Mouse (Mus musculus) forebrain, embryonic 11.5 days (tissue): ENCODE data around the gene Serpina1b. TPM values are rescaled to one million over a fixed set of nuclear protein-coding genes. Genes with fewer than 3 reads are reported as not detected.
"Not testable (repeated sequence)": the region's sequence is repeated elsewhere in the genome, so short reads cannot be mapped to it uniquely, and the experiment has no call there.

Experiments used
- ATAC-seq: fragments of 200-750 bp; cut with Nextera tagmentation; replicated peaks from 2 replicates; pipeline ENCODE4 v1.8.0; 2017; ENCODE audit warnings: moderate TSS enrichment; ENCODE audit not compliant: low FRiP score
- DNase-seq: peaks from one replicate; pipeline ENCODE4 v3.0.0-alpha.2; 2017; ENCODE audit warnings: low spot score
- H3K27ac ChIP-seq: fragments of 300-500 bp; sonication (generic); 2 replicates; pipeline ENCODE4 v1.5.1; 2014; ENCODE audit warnings: low read depth, low read length
- H3K27me3 ChIP-seq: fragments of 300-500 bp; sonication (generic); 2 replicates; pipeline ENCODE4 v1.6.1; 2014; ENCODE audit warnings: mild to moderate bottlenecking, low read length, mixed read lengths; ENCODE audit not compliant: control insufficient read depth, insufficient read depth
- H3K36me3 ChIP-seq: fragments of 300-500 bp; sonication (generic); 2 replicates; pipeline ENCODE4 v1.6.1; 2014; ENCODE audit warnings: mild to moderate bottlenecking, low read length, moderate library complexity, mixed read lengths; ENCODE audit not compliant: control insufficient read depth, insufficient read depth
- H3K4me1 ChIP-seq: fragments of 300-500 bp; sonication (generic); replicated peaks from 2 replicates; pipeline ENCODE4 v1.6.1; 2014; ENCODE audit warnings: low read length, mixed read lengths; ENCODE audit not compliant: control insufficient read depth, insufficient read depth
- H3K4me2 ChIP-seq: fragments of 300-500 bp; sonication (generic); 2 replicates; pipeline ENCODE4 v1.6.1; 2014; ENCODE audit warnings: low read depth, mild to moderate bottlenecking, low read length, moderate library complexity, mixed read lengths; ENCODE audit not compliant: severe bottlenecking
- H3K4me3 ChIP-seq: fragments of 300-500 bp; sonication (generic); 2 replicates; pipeline ENCODE4 v1.5.1; 2014; ENCODE audit warnings: low read depth, low read length
- H3K9ac ChIP-seq: fragments of 300-500 bp; sonication (generic); 2 replicates; pipeline ENCODE4 v1.6.1; 2014; ENCODE audit warnings: low read length
- H3K9me3 ChIP-seq: fragments of 300-500 bp; sonication (generic); 2 replicates; pipeline ENCODE4 v1.6.1; 2016; ENCODE audit warnings: low read length, mixed read lengths; ENCODE audit not compliant: control insufficient read depth
- WGBS: fragments of 180-500 bp; shearing (Covaris S2); extraction: QIAGEN DNeasy Blood & Tissue Kit; methylation state at CpG from one replicate; pipeline ENCODE4 v1.1.7; 2014; 5-methylcytosine and 5-hydroxymethylcytosine counted together
- polyA plus RNA-seq: library from polyadenylated mRNA; unstranded; fragments of >200 nt; fragmentation: Nextera tagmentation; extraction: Ambion mirVana; gene quantifications from 2 replicates; pipeline ENCODE4 v1.2.1, GENCODE M21; 2014

Gene Serpina1b
- not detected in 2 replicates for polyA plus RNA-seq

DNA sequence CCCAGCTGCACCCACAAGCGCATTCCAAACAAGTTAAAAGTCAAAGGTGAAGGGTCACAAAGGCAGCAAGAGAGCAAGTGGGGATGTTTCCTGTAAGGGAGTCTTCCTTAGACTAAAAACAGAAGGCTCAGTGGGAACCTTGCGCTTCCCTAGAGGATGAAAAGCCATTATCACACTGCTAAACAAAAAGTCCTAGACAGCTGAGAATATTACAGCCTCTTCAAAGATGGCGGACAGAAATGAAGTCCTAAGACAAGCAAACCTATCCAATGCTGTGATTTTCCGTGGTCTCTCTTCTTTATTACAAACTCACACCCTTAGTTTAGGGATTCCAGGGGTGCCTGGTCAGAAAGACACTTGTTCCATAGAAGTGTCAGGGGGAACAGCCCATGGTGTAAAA is at the start of gene Serpina1b:
Serpina1b (minus strand) TSS at position 101 of the 400 bp plus-strand sequence.
- not testable (repeated sequence) for H3K4me3 ChIP-seq, ATAC-seq, H3K4me1 ChIP-seq, H3K9ac ChIP-seq, H3K4me2 ChIP-seq, DNase-seq, H3K9me3 ChIP-seq, H3K27me3 ChIP-seq, H3K36me3 ChIP-seq, H3K27ac ChIP-seq
- WGBS: 82% methylated on average over 4 of the region's 4 CpGs

DNA sequence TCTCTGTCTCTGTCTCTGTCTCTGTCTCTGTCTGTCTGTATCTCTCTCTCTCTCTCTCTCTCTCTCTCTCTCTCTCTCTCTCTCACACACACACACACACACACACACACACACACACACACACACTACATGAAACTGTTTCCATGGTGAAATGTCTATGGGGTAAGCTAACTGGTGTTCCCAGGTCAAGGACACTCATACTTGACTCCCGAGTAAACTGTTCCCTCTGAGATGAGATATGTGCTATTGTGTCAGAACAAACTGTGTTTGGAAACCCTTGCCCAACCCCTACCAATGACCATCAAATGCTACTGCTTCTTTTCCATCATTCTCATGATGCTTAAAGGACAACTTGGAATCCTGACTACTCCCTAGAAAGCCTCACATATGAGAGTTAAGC is 36.7 kb upstream of the Serpina1b start:
- not testable (repeated sequence) for H3K4me3 ChIP-seq, H3K27ac ChIP-seq, H3K9ac ChIP-seq, H3K4me2 ChIP-seq, DNase-seq, H3K4me1 ChIP-seq, H3K36me3 ChIP-seq, H3K27me3 ChIP-seq, H3K9me3 ChIP-seq, ATAC-seq
- 77% methylated on average over 1 of the region's 1 CpGs for WGBS

DNA sequence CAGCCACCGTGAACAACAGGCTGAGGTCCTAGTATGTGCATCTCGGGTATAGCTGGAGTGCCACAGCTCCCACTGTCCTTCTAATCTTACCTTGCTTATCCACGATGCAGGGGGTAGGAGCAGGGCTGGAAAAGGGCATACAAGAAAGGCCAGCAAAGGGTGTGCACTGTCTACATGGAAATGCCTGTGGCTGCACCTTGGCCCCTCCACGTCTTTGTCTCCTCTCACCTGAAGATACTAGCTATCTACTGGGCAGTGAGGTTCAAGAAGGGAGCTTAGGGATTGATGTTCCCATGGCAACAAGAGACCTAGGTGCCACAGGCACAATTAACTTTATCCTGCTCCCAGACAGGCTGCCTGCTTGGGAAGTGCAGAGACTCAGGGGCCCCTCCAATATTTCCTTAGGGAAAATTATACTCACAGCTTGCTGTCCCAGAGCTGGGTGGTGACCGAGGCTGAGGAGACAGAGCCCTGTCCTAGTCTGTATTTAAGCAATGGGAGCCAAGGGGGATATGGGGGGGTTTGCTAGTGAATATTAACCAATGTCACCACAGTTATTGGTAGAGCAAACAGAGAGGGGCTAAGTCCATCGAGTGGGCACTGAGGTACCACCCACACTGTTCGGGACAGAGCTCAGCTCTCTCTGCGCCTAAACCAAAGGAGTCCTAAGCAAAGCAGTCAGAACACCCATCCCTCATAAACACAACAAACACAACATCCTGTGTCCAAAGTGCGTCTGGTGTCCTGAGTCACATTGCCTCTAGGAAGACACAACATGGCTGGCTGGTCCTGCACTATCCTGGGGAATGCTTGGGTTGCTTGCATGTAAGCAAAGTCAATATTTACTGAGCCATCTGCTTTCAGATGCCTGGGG is 33.2 kb upstream of the Serpina1b start, which contains the start of gene Serpina1a:
Serpina1a (minus strand) TSS at position 462 of the 874 bp plus-strand sequence.
- H3K36me3 ChIP-seq, DNase-seq, H3K9me3 ChIP-seq, H3K27ac ChIP-seq, H3K4me1 ChIP-seq, H3K4me3 ChIP-seq, ATAC-seq, H3K27me3 ChIP-seq, H3K9ac ChIP-seq, H3K4me2 ChIP-seq: not testable (repeated sequence)
- WGBS: 83% methylated on average over 9 of the region's 9 CpGs

DNA sequence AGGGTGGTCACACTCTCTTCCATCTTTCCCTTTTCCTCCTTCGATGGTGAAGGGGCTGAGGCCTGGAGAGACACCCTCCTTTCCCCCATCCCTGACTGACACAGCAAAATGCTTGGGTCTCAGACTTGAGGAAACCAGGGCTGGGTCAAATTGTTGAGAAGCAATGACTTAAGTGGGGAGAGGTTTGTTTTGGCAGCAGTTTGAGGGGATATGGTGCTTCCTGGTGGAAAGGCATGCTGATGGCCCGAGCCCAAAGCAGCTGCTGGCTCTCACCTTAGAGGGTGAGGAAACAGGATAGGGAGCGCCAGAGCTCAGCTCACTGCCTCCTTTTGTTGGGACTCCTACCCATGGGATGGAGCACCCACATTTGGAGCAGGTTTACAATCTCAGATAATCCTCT is 30.8 kb upstream of the Serpina1b start:
- Histone ChIP-seq H3K9me3 (no peaks in the 10 kb centered on the region; the same call in 1 of the 2 replicates), H3K4me2 (no peak overlapping the region), H3K27ac (no peak overlapping the region), H3K27me3 (no peaks in the 10 kb centered on the region), H3K4me1 (no peaks in the 10 kb centered on the region), H3K4me3 (no peak overlapping the region), H3K36me3 (no peaks in the 10 kb centered on the region), H3K9ac (no peak overlapping the region)
- WGBS: 60% methylated on average over 3 of the region's 3 CpGs
- DNase-seq (no peak), ATAC-seq (no peak)

DNA sequence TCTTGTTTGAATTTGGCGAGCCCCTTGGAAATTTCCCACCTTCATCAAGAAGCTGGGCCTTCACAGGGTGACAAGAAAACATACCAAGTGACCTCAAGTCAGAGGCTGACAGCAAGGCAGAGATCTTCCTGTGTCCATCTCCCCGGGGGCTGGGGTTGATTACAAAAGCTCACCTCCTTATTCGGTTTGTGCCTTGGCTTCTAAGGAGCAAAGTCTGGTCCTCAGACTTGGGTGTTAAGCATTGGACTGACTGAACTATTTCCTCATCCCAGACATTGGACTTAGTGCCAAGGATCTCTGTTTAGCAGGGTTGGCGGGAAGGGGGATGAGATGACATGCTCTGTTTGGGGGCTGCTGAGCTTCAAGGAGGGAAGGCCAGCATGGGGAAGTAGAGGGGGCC is 30.4 kb upstream of the Serpina1b start:
- H3K4me1 ChIP-seq, H3K4me3 ChIP-seq, H3K9me3 ChIP-seq, ATAC-seq, H3K9ac ChIP-seq, H3K36me3 ChIP-seq, H3K27ac ChIP-seq, DNase-seq, H3K27me3 ChIP-seq, H3K4me2 ChIP-seq: not testable (repeated sequence)
- WGBS: 85% methylated on average over 3 of the region's 4 CpGs

DNA sequence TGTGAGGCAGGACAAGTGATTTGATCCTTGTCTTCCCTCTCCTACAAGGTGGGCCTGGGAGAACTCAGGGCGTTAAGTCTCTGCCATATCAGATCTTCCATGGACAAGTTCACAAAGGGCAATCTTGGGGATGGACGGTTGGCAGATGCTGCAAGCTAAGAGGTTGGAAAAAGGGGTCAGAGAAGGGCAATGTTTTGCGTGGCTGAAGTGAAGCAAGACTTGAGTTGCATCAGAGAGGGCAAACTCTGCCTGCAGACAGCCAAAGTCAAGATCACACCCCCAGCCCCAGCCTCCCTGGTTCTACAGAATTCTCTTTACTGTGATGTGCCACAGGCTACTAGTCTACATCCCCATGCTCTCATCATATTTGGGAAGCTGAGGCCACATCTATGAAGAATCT is 29.4 kb upstream of the Serpina1b start:
- ATAC-seq, H3K27ac ChIP-seq: not testable (repeated sequence)

DNA sequence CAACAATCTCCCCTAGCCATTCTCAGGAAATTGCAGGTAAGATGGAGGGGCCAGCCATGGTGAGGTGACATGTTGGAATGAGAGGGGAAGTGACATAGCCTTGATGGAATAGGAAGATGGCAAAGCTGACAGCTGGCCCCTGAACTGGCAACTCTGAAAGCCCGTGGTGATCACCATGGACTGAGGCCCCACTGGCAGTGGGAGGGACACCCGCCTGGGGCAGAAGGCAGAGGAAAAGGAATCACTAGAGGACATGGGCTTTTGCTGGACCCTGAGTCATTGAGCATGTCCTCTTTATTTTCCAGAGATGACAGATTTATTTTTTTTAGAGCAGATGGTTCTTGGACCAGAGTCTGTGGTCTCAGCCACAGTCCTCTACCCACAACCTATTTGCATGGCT is 22.9 kb upstream of the Serpina1b start:
- not testable (repeated sequence) for H3K27ac ChIP-seq, ATAC-seq, H3K27me3 ChIP-seq, H3K9me3 ChIP-seq, H3K9ac ChIP-seq, DNase-seq, H3K36me3 ChIP-seq, H3K4me1 ChIP-seq, H3K4me2 ChIP-seq, H3K4me3 ChIP-seq
- WGBS: 77% methylated on average over 2 of the region's 2 CpGs

More for the DNA sequence above, 29.4 kb upstream of the Serpina1b start:
- H3K27me3 ChIP-seq, H3K4me3 ChIP-seq, DNase-seq, H3K36me3 ChIP-seq, H3K9me3 ChIP-seq, H3K9ac ChIP-seq, H3K4me1 ChIP-seq, H3K4me2 ChIP-seq: not testable (repeated sequence)
- WGBS: 79% methylated on average over 3 of the region's 3 CpGs

DNA sequence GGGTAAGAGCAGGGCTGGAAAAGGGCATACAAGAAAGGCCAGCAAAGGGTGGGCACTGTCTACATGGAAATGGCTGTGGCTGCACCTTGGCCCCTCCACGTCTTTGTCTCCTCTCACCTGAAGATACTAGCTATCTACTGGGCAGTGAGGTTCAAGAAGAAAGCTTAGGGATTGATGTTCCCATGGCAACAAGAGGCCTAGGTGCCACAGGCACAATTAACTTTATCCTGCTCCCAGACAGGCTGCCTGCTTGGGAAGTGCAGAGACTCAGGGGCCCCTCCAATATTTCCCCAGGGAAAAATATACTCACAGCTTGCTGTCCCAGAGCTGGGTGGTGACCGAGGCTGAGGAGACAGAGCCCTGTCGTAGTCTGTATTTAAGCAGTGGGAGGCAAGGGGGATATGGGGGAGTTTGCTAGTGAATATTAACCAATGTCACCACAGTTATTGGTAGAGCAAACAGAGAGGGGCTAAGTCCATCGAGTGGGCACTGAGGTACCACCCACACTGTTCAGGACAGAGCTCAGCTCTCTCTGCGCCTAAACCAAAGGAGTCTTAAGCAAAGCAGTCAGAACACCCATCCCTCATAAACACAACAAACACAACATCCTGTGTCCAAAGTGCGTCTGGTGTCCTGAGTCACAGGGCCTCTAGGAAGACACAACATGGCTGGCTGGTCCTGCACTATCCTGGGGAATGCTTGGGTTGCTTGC is 2.4 kb downstream of the Serpina1b start:
- not testable (repeated sequence) for H3K27me3 ChIP-seq, H3K4me3 ChIP-seq, H3K4me2 ChIP-seq, ATAC-seq, H3K9me3 ChIP-seq, DNase-seq, H3K9ac ChIP-seq, H3K4me1 ChIP-seq, H3K27ac ChIP-seq, H3K36me3 ChIP-seq
- WGBS: 82% methylated on average over 6 of the region's 6 CpGs
